Mouse (Mus musculus) liver, adult 2 months (tissue): ENCODE measurements around the gene Coro1a. TPM values are rescaled to one million over a fixed set of nuclear protein-coding genes. Genes with fewer than 3 reads are reported as not detected.
A peak's percentile ranks its signal among the peaks of the same experiment; 100 is the strongest.

Experiments
- DNase-seq: peaks from one replicate; pipeline ENCODE4 v3.0.0-alpha.2; 2011; ENCODE audit warnings: low read depth, low spot score; ENCODE audit errors: extremely low read depth
- H3K27ac ChIP-seq: fragments of 200-500 bp; replicated peaks from 2 replicates; pipeline ENCODE4 v1.5.1; 2012; ENCODE audit warnings: low read depth, mild to moderate bottlenecking, control low read depth, inconsistent platforms, low read length; ENCODE audit not compliant: insufficient read depth
- H3K27me3 ChIP-seq: fragments of 200-500 bp; 2 replicates; pipeline ENCODE4 v1.6.1; 2012; ENCODE audit warnings: mild to moderate bottlenecking, moderate library complexity, low read length, inconsistent platforms; ENCODE audit not compliant: control insufficient read depth, insufficient read depth
- H3K36me3 ChIP-seq: fragments of 200-500 bp; 2 replicates; pipeline ENCODE4 v1.6.1; 2012; ENCODE audit warnings: low read length, inconsistent platforms; ENCODE audit not compliant: control insufficient read depth, insufficient read depth
- H3K4me1 ChIP-seq: fragments of 200-500 bp; 2 replicates; pipeline ENCODE4 v1.6.1; 2011; ENCODE audit warnings: low read length; ENCODE audit not compliant: control insufficient read depth, insufficient read depth
- H3K4me3 ChIP-seq: fragments of 200-500 bp; 2 replicates; pipeline ENCODE4 v1.5.1; 2011; ENCODE audit warnings: low read depth, mild to moderate bottlenecking, control low read depth, low read length, moderate library complexity; ENCODE audit not compliant: insufficient read depth
- H3K79me2 ChIP-seq: fragments of 200-500 bp; 2 replicates; pipeline ENCODE4 v1.6.1; 2012; ENCODE audit warnings: inconsistent platforms, mild to moderate bottlenecking, low read length, moderate library complexity; ENCODE audit not compliant: control insufficient read depth, insufficient read depth
- H3K9ac ChIP-seq: fragments of 200-500 bp; 2 replicates; pipeline ENCODE4 v1.6.1; 2012; ENCODE audit warnings: low read depth, mild to moderate bottlenecking, control low read depth, inconsistent platforms, low read length
- CTCF ChIP-seq: fragments of 200-500 bp; IDR thresholded peaks from 2 replicates; pipeline ENCODE4 v1.5.1; 2011; ENCODE audit warnings: low read depth, low read length, control low read depth
- POLR2A ChIP-seq: fragments of 200-500 bp; IDR thresholded peaks from 2 replicates; pipeline ENCODE4 v1.6.1; 2011; ENCODE audit warnings: low read length, control low read depth; ENCODE audit not compliant: insufficient read depth; ENCODE audit errors: extremely low read depth
- WGBS: fragments of 180-500 bp; shearing (Covaris S2); methylation state at CpG from one replicate; pipeline ENCODE4 v1.1.7; 2018; 5-methylcytosine and 5-hydroxymethylcytosine counted together
- polyA plus RNA-seq: library from polyadenylated mRNA; depleted of rRNA; stranded (reverse); fragments of >200 nt; gene quantifications from 2 replicates; pipeline ENCODE4 v1.2.3, GENCODE M21; 2012
- total RNA-seq: library from RNA; depleted of rRNA; stranded (reverse); fragments of >200 nt; gene quantifications from 2 replicates; pipeline ENCODE4 v1.2.3, GENCODE M21; 2014

The Coro1a gene
- total and polyA plus RNA-seq, 2 experiments, result 7.7 to 22.7 TPM

- Histone ChIP-seq H3K4me3 (peak within 1 kb of the TSS; percentile 75), H3K79me2 (peaks cover 7% of the 10 kb centered on the region; the same call in 1 of the 2 replicates), H3K27me3 (no peaks in the 10 kb centered on the region), H3K9ac (peak within 1 kb of the TSS; percentile 80), H3K36me3 (no peaks in the 10 kb centered on the region), H3K4me1 (peaks cover 17% of the 10 kb centered on the region), H3K27ac (peak within 1 kb of the TSS; percentile 93)
- TF ChIP-seq POLR2A (peak; percentile 38; the same call in 1 of the 2 replicates), CTCF (peak; percentile 95)
- WGBS, result under 1% methylated on average over 40 of the region's 40 CpGs
- peak; percentile 91 for DNase-seq
Observed at GRCm38 (mm10) chr7:126695631-126696207, 11.9 kb downstream of the Coro1a start, which contains the start of gene Slx1b. Gene Slx1b, minus strand, starts transcription at chr7:126695784.

DNA sequence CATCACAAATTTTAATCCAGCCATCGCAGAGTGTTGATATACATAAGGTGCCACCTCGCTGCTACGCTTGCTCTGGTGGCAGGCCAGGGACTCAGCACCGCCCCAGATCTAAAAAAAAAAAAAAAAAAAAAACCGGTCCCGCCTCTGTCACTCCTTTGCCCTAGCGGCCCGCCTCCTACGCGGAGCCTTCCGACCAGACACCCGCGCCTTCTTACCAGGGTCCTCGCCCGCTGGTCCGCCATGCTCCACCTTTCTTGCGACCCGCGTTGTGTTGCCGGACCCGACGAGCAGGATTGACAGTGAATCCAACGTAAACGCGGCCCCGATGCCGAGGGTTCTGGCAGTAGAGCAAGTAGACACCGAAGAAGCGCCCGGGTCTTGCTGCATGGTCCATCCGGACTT lies 12.4 kb downstream of the Coro1a start, which contains the start of gene Bola2:
TSS of gene Bola2 (plus strand) at position 192 of the 402 bp plus-strand sequence.
- DNase-seq, result peak; percentile 62
- Histone ChIP-seq H3K4me1 (peaks cover 17% of the 10 kb centered on the region), H3K79me2 (peaks cover 7% of the 10 kb centered on the region; the same call in 1 of the 2 replicates), H3K9ac (peak within 1 kb of the TSS; percentile 80), H3K36me3 (no peaks in the 10 kb centered on the region), H3K27me3 (no peaks in the 10 kb centered on the region), H3K27ac (peak within 1 kb of the TSS; percentile 93), H3K4me3 (peak within 1 kb of the TSS; percentile 75)
- WGBS, result under 1% methylated on average over 31 of the region's 31 CpGs
- TF ChIP-seq CTCF, result no peak
- TF ChIP-seq POLR2A, result peak; percentile 50

- peak overlapping the region; percentile 30; the same call in 1 of the 2 replicates for H3K9ac ChIP-seq
- TF ChIP-seq CTCF, result no peak
- TF ChIP-seq POLR2A, result no peak
- DNase-seq, result no peak
- no peak overlapping the region for H3K4me3 ChIP-seq
- H3K4me1 ChIP-seq, result peaks cover 24% of the 10 kb centered on the region
- WGBS, result 50% methylated on average over 10 of the region's 10 CpGs
- no peak overlapping the region for H3K27ac ChIP-seq
- no peaks in the 10 kb centered on the region for H3K36me3 ChIP-seq
- no peaks in the 10 kb centered on the region for H3K27me3 ChIP-seq
- peaks cover 7% of the 10 kb centered on the region; the same call in 1 of the 2 replicates for H3K79me2 ChIP-seq
Observed at GRCm38 (mm10) chr7:126694441-126695051, 13.0 kb downstream of the Coro1a start.

DNA sequence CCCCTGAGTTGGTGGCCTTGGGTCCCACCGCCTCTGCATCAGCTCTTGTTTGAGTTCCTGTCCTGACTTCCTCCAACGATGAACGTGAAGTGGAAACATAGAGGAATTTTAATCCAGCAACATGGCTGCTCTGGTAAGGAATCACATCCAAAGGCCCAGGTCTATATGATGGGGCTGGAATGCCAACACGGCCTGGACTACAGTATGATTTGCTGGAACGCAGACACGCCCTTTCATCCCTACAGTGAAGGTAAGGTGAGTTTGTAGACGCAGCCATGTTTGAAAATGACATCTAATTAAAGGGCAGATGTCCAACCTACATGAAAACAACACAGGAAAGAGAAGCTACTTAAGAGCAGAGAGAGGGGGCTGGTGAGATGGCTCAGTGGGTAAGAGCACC lies 13.8 kb downstream of the Coro1a start:
- H3K27me3 ChIP-seq, result no peaks in the 10 kb centered on the region
- H3K36me3 ChIP-seq, result no peaks in the 10 kb centered on the region
- peaks cover 29% of the 10 kb centered on the region for H3K4me1 ChIP-seq
- no peak overlapping the region for H3K27ac ChIP-seq
- no peak overlapping the region for H3K9ac ChIP-seq
- WGBS, result 80% methylated on average over 7 of the region's 7 CpGs
- no peak for DNase-seq
- TF ChIP-seq POLR2A (no peak), CTCF (no peak)
- peaks cover 7% of the 10 kb centered on the region; the same call in 1 of the 2 replicates for H3K79me2 ChIP-seq
- H3K4me3 ChIP-seq, result no peak overlapping the region

- peak; percentile 77 for DNase-seq
- H3K27me3 ChIP-seq, result no peaks in the 10 kb centered on the region
- H3K36me3 ChIP-seq, result no peaks in the 10 kb centered on the region
- H3K4me1 ChIP-seq, result peaks cover 33% of the 10 kb centered on the region
- 7% methylated on average over 3 of the region's 3 CpGs for WGBS
- no peak overlapping the region for H3K9ac ChIP-seq
- H3K27ac ChIP-seq, result no peak overlapping the region
- peaks cover 7% of the 10 kb centered on the region; the same call in 1 of the 2 replicates for H3K79me2 ChIP-seq
- no peak overlapping the region for H3K4me3 ChIP-seq
- TF ChIP-seq POLR2A (no peak), CTCF (peak; percentile 83)
Observed at GRCm38 (mm10) chr7:126693256-126693655, 14.3 kb downstream of the Coro1a start.
